Mouse (Mus musculus) heart, adult 2 months (tissue): ENCODE results near the gene Ndufs8.

Source experiments
- CTCF ChIP-seq: fragments of 200-600 bp; IDR thresholded peaks from 2 replicates; pipeline ENCODE4 v1.8.1; 2022; ENCODE audit warnings: antibody characterized with exemption, mild to moderate bottlenecking, moderate library complexity
- EP300 ChIP-seq: fragments of 200-500 bp; IDR thresholded peaks from 2 replicates; pipeline ENCODE4 v1.6.1; 2011; ENCODE audit warnings: low read depth, low read length, control low read depth; ENCODE audit not compliant: insufficient read depth
- POLR2A ChIP-seq: fragments of 200-500 bp; IDR thresholded peaks from 2 replicates; pipeline ENCODE4 v1.6.1; 2011; ENCODE audit warnings: mild to moderate bottlenecking, low read depth, low read length, control low read depth; ENCODE audit not compliant: insufficient read depth

DNA sequence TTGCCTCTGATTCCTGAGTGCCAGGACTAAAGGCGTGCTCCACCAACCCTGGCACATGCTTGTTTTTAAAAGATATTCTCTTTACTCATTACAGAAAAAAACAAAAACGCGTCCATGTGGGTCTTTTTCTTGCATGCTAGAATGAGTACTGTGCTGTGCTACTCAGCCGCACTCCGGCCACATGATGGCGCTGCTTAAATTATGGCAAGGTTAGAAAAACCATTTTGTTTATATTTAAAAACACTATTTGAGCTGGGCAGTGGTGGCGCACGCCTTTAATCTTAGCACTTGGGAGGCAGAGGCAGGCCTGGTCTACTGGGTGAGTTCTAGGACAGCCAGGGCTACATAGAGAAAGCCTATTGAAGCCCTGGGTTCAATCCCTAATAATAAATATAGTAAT is 22.4 kb downstream of the Ndufs8 start:
- no peak for TF ChIP-seq POLR2A
- peak; percentile 55 for TF ChIP-seq CTCF
- TF ChIP-seq EP300: no peak
